Mouse (Mus musculus) 3T3-L1 (cell line): ENCODE results near the gene Gabrr2.
"Not testable (repeated sequence)": the region's sequence is repeated elsewhere in the genome, so short reads cannot be mapped to it uniquely, and the experiment has no call there.

Experiments
- DNase-seq: peaks from one replicate; pipeline ENCODE4 v3.0.0-alpha.2; 2015; ENCODE audit warnings: low read depth, low spot score

The Gabrr2 gene

GRCm38 (mm10) chr4:33070326-33070725 lies 7.5 kb downstream of the Gabrr2 start:
- no peak for DNase-seq

- DNase-seq = no peak
Observed at GRCm38 (mm10) chr4:33071337-33071736, 8.5 kb downstream of the Gabrr2 start.

- no peak for DNase-seq
Observed at GRCm38 (mm10) chr4:33072526-33073161, 9.8 kb downstream of the Gabrr2 start.

GRCm38 (mm10) chr4:33074406-33074805 lies 11.6 kb downstream of the Gabrr2 start:
- DNase-seq = no peak

DNA sequence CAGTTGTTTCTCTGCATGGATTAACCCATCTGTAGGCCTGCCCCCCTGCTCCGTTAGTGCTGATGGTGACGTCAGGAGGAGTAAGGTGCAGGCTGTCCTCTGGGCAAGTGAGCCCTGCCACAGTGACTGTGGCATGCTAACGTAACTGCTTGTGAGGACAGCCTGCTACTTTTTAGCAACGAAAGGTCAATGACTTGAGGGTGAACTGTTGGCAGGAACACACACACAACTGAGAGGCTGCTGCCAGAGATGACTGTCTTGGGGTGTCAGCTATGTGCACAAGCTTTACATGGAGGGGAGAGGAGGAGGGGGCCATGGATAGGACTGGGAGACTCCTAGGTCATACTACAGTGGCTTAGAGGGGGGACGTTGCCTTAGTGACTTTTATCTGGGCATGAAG lies 12.1 kb downstream of the Gabrr2 start:
- no peak for DNase-seq

DNA sequence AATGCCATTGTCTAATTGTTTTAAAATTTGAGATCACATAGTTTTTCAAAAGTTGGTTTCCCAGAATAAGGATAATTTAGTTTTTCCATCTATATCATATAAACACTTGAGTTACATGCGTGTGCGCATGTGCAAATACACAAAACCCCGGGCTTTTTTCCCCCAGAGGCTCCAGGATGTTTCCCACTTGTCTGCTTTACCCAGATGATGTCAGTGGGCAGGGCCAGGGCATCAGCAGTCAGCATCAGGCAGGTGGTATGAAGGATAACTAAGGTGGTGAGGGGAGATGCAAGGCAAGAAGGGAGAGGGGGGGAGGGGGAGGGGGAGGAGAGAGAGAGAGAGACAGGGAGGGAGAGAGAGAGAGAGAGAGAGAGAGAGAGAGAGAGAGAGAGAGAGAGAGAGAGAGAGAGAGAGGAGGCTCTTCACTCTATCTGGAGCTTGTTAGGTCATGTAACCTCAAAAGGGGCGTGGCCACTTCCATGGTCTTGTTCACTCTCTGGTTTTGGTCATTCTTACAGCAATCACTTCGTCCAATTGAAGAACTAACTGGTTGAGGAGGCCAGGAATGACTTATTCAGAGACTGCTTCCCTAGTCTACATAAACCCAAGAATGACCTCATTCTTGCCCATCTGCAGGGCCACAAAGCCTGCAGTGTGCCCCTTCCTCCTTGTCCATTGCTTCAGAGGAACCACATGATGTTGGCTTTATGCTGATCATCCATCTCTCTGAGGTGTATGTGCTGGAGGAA lies 13.2 kb downstream of the Gabrr2 start:
- no peak for DNase-seq

GRCm38 (mm10) chr4:33077161-33077560 lies 14.4 kb downstream of the Gabrr2 start:
- DNase-seq = no peak

GRCm38 (mm10) chr4:33077724-33078123 lies 14.9 kb downstream of the Gabrr2 start:
- no peak for DNase-seq

DNA sequence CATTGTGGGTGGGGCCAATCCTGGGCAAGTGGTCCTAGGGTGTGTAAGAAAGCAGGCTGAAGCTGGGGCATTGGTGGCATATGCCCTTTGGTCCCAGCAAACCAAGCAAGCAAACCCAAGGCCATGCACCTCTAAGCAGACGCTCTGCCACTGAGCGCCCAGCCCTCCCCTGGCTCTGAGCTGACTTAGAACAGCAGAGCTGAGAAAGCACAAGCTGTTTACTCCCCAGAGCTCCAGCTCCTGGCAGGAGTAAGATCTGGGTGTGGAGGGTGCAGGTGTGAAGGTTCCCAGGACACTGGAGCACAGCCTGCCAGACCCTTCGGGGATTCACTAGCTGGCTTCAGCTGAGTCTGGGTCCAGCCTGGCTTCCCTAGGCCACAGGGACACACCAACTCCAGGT lies 15.7 kb downstream of the Gabrr2 start:
- DNase-seq = no peak

- no peak for DNase-seq
Observed at GRCm38 (mm10) chr4:33099118-33099694, 36.4 kb downstream of the Gabrr2 start.

GRCm38 (mm10) chr4:33109720-33110458 lies 47.1 kb downstream of the Gabrr2 start:
- DNase-seq = no peak

DNA sequence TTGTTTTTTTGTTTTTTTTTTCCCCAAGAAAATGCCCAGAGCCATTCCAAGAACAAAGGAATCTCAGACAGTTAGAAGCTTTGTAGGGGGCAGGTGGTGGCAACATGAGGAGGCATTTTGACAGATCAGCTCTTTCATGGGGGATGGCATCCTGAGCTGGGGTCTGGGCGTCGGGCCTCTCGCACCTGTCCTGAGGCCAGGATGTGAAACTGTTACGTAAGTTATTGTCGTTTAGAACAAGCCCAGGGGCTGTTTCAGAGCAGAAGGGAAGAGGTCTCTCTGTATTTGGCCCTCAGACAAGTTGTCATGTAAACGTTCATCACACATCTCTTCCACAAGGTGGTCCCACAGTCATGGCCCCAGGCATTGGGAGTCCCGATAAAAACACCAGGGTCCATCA lies 48.0 kb downstream of the Gabrr2 start:
- no peak for DNase-seq

DNA sequence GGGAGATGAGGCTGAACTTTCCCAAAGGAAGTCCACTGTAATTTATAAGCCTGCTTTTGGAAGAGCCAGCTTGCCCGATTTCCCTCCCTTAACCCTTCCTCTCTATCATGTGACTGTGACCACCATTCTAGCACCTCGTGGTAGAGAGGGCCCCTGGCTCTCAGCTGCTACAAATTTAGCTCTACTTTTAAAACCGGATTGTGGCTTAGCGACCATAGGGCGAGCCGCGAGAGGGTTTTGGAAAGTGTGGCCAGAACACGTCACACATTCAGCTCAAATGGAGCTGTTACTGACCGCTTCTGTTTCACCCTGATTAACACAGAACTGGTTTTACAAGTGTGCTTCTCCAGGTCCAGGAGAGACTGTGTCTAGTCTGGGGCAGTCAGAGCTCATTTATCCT lies 48.6 kb downstream of the Gabrr2 start:
- DNase-seq = no peak

- DNase-seq = not testable (repeated sequence)
Observed at GRCm38 (mm10) chr4:33112866-33113265, 50.1 kb downstream of the Gabrr2 start.

DNA sequence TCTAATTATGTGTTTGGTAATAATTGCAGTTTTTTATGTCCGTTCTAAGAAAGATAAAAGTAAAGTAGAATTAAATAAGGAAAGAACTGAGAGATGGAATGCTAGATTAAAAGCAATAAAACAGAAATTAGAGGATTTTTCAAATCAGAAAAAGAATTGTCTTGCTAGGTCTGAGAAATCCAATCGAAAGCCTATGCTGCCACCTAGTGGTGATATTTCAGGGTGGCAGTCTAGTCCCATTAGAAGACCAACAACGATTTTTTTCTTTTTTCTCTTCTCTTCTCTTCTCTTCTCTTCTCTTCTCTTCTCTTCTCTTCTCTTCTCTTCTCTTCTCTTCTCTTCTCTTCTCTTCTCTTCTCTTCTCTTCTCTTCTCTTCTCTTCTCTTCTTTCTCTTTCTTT lies 56.3 kb downstream of the Gabrr2 start:
- peak; percentile 85 for DNase-seq

GRCm38 (mm10) chr4:33124493-33124892 lies 61.7 kb downstream of the Gabrr2 start:
- peak; percentile 46 for DNase-seq

GRCm38 (mm10) chr4:33125409-33126084 lies 62.7 kb downstream of the Gabrr2 start:
- no peak for DNase-seq

GRCm38 (mm10) chr4:33132221-33132620 lies 69.4 kb downstream of the Gabrr2 start, which contains the start of gene Gabrr1:
TSS of gene Gabrr1 (plus strand) at chr4:33132521.
- no peak for DNase-seq
